Mouse (Mus musculus) liver, embryonic 11.5 days (tissue): Measurements from ENCODE around the gene Farp1. TPM values are rescaled to one million over a fixed set of nuclear protein-coding genes. Genes with fewer than 3 reads are reported as not detected.

Experiments
- ATAC-seq: fragments of 200-750 bp; cut with Nextera tagmentation; replicated peaks from 2 replicates; pipeline ENCODE4 v1.8.0; 2017; ENCODE audit warnings: moderate number of reproducible peaks, mild to moderate bottlenecking, moderate TSS enrichment, moderate library complexity; ENCODE audit not compliant: low FRiP score
- DNase-seq: peaks from one replicate; pipeline ENCODE4 v3.0.0-alpha.2; 2017; ENCODE audit warnings: low spot score
- H3K27ac ChIP-seq: fragments of 300-500 bp; sonication (generic); 2 replicates; pipeline ENCODE4 v1.5.1; 2014; ENCODE audit warnings: mild to moderate bottlenecking, low read depth, low read length, control low read depth
- H3K27me3 ChIP-seq: fragments of 300-500 bp; sonication (generic); replicated peaks from 2 replicates; pipeline ENCODE4 v1.6.1; 2014; ENCODE audit warnings: low read length, mixed read lengths; ENCODE audit not compliant: control insufficient read depth, insufficient read depth
- H3K36me3 ChIP-seq: fragments of 300-500 bp; sonication (generic); 2 replicates; pipeline ENCODE4 v1.6.1; 2014; ENCODE audit warnings: mild to moderate bottlenecking, low read length, moderate library complexity, mixed read lengths; ENCODE audit not compliant: control insufficient read depth, insufficient read depth
- H3K4me1 ChIP-seq: fragments of 300-500 bp; sonication (generic); replicated peaks from 2 replicates; pipeline ENCODE4 v1.6.1; 2014; ENCODE audit warnings: low read length, mixed read lengths; ENCODE audit not compliant: control insufficient read depth, insufficient read depth
- H3K4me2 ChIP-seq: fragments of 300-500 bp; sonication (generic); 2 replicates; pipeline ENCODE4 v1.6.1; 2014; ENCODE audit warnings: mild to moderate bottlenecking, control low read depth, moderate library complexity
- H3K4me3 ChIP-seq: fragments of 300-500 bp; sonication (generic); 2 replicates; pipeline ENCODE4 v1.5.1; 2014; ENCODE audit warnings: low read depth, low read length, control low read depth
- H3K9ac ChIP-seq: fragments of 300-500 bp; sonication (generic); 2 replicates; pipeline ENCODE4 v1.6.1; 2014; ENCODE audit warnings: low read depth, low read length, control low read depth
- H3K9me3 ChIP-seq: fragments of 300-500 bp; sonication (generic); 2 replicates; pipeline ENCODE4 v1.6.1; 2016; ENCODE audit warnings: low read length, inconsistent platforms, mixed read lengths; ENCODE audit not compliant: control insufficient read depth
- WGBS: fragments of 180-500 bp; shearing (Covaris S2); extraction: QIAGEN DNeasy Blood & Tissue Kit; methylation state at CpG from one replicate; pipeline ENCODE4 v1.1.7; 2014; 5-methylcytosine and 5-hydroxymethylcytosine counted together
- polyA plus RNA-seq: library from polyadenylated mRNA; unstranded; fragments of >200 nt; fragmentation: Nextera tagmentation; extraction: Ambion mirVana; gene quantifications from 2 replicates; pipeline ENCODE4 v1.2.1, GENCODE M21; 2014

Farp1 gene
- polyA plus RNA-seq = 14.9 and 17.6 TPM in 2 replicates

DNA sequence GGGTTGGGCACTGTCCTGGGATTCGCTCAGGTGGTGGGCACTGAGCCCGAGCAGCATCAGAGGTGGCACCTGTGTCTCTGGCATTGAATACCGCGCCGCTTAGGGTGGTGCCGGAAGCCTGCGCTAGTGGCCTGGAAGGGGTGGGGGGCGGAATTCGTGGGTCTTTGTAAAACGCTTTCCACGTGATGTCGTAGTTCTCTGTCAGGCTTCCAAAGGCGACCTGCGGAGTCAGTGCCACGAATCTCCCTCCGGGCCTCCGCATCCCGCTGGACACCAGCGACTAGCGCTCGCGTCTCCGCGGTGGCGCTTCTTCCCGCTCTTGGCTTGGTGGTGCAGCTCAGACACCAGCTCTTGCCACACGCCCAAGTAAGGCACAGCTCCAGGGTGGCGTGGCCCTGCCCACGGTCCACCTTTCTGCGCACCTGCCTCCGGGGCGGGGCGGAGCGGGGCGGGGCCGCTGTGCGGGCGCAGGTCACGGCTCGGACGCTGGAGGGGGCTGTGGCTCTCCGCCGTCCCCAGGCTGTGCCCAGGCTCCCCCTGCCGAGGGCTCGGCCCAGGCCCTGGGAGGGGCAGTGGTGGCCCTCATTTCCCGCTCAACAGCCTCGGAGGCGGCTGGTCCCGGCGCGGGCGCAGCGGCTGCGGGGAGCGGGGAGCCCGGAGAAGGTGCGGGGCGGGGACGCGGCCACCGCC is at the start of gene Farp1:
TSS of gene Farp1 (plus strand) at position 228 of the 690 bp plus-strand sequence.
- WGBS = 3% methylated on average over 54 of the region's 61 CpGs
- DNase-seq (peak; percentile 80), ATAC-seq (peak; percentile 86)
- peaks cover 43% of the 10 kb centered on the region for H3K27me3 ChIP-seq
- peak within 1 kb of the TSS; percentile 66 for H3K27ac ChIP-seq
- no peaks in the 10 kb centered on the region for H3K36me3 ChIP-seq
- peak within 1 kb of the TSS; percentile 85 for H3K4me2 ChIP-seq
- H3K9me3 ChIP-seq = no peaks in the 10 kb centered on the region
- H3K4me3 ChIP-seq = peak within 1 kb of the TSS; percentile 70
- peaks cover 6% of the 10 kb centered on the region for H3K4me1 ChIP-seq
- peak within 1 kb of the TSS; percentile 72 for H3K9ac ChIP-seq

DNA sequence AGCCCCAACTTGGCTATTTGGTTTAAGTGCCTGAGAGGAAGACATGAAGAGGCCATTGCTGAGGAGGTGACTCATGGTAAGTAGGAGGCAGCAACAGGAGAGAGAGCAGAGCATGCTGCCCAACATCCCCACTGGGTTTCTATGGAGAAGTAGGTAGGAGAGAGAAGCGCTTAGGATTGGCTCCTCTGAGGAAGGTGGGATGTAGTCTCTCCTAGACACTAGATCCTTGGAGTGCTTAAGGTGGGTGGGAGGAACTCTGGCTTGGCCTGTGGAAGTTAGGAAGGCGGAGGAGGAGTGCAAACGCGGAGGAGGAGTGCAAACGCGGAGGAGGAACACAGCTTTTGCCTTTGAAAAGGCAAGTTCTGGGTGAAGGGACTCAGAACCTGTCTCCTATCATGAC is 45.9 kb upstream of the Farp1 start:
- no peaks in the 10 kb centered on the region for H3K4me1 ChIP-seq
- no peaks in the 10 kb centered on the region for H3K9me3 ChIP-seq
- DNase-seq = no peak
- 53% methylated on average over 6 of the region's 6 CpGs for WGBS
- H3K4me3 ChIP-seq = no peak overlapping the region
- H3K4me2 ChIP-seq = no peak overlapping the region
- no peak overlapping the region for H3K27ac ChIP-seq
- no peaks in the 10 kb centered on the region for H3K27me3 ChIP-seq
- ATAC-seq = no peak
- no peak overlapping the region for H3K9ac ChIP-seq
- no peaks in the 10 kb centered on the region for H3K36me3 ChIP-seq

DNA sequence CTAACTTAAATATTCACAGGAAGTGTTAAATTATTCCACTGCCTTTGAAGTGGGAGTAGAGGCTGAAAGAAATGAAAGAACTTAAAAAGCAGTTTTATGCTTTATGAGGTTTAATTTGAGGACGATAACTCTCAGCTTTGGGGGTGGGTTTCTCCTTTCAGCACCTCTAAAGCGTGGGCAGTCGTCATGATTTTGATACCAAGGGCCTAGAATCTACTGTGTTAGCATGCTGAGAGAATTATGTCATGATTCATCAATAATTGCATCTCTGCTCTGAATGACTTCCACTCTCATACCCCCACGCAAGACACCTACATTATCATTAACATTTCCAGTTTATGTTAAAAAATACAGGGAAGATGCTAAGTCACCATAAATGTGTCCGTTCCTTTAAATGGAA is 37.3 kb upstream of the Farp1 start:
- H3K9me3 ChIP-seq = no peaks in the 10 kb centered on the region
- WGBS = 82% methylated on average over 5 of the region's 5 CpGs
- no peak for ATAC-seq

DNA sequence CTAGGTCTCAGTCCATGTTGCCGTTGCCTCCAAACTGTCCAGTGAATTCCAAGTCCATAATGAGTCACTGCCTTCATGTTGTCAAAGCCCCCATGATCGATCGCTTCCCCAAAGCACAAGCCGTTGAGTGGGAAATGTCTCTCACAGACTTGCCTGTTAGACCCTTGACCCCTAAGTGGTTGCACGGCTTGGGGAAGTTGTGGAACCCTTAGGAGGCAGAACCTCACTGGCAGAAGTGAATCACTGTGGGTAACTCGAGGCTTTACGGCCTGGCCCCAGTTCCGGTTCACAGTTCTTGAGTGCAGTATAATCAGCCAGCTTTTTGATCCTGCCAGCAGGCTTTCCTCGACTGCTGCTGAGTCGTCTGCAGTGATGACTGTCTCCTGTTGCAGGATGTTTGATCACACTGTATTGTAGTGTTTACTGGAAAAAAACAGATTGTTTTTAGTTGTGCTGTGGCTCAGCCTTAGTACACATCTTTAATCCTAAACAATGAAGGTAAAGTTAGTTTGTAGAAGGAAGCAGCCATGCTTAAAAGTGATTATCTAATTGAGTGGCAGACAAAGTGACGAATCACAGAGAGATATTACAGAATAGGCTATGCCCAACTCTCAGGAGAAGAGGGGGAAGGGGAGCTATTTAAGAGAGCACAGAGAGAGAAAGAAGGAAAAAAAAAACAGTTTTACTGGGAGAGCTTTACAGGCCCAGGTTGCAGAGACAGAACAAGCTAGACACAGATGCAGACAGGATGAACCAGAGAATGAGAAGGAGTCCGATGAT is 34.2 kb upstream of the Farp1 start:
- no peak overlapping the region for H3K4me3 ChIP-seq
- H3K36me3 ChIP-seq = no peaks in the 10 kb centered on the region
- no peak overlapping the region for H3K9ac ChIP-seq
- WGBS = 54% methylated on average over 12 of the region's 12 CpGs
- H3K9me3 ChIP-seq = no peaks in the 10 kb centered on the region
- ATAC-seq (no peak), DNase-seq (no peak)
- H3K27me3 ChIP-seq = no peaks in the 10 kb centered on the region
- no peak overlapping the region for H3K27ac ChIP-seq
- no peak overlapping the region for H3K4me2 ChIP-seq
- H3K4me1 ChIP-seq = no peaks in the 10 kb centered on the region

More for the DNA sequence above, 37.3 kb upstream of the Farp1 start:
- Histone ChIP-seq H3K4me3 (no peak overlapping the region), H3K4me1 (no peaks in the 10 kb centered on the region), H3K36me3 (no peaks in the 10 kb centered on the region), H3K27ac (no peak overlapping the region), H3K27me3 (no peaks in the 10 kb centered on the region), H3K4me2 (no peak overlapping the region), H3K9ac (no peak overlapping the region)
- no peak for DNase-seq

DNA sequence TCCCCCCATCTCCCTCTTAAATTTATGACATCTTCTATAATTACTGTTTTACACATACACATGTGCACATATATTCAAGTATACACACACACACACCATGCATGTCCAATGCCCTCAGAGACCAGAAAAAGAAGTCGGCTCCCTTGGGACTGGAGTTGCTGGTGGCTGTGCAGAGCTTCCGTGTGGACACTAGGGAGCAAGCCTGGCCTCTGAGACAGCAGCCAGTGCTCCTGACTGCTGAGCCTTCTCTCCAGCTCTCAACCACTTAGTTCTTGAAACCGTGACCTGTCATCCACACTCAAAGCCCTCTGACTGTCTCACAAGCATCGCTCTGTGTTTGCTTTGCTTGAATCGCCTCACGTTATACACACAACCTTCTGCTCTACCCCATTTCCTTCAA is 29.4 kb upstream of the Farp1 start:
- ATAC-seq = no peak
- Histone ChIP-seq H3K27ac (no peak overlapping the region), H3K9ac (no peak overlapping the region), H3K4me3 (no peak overlapping the region), H3K9me3 (no peaks in the 10 kb centered on the region), H3K4me1 (no peaks in the 10 kb centered on the region), H3K4me2 (no peak overlapping the region), H3K27me3 (no peaks in the 10 kb centered on the region), H3K36me3 (no peaks in the 10 kb centered on the region)
- 86% methylated on average over 6 of the region's 6 CpGs for WGBS
- no peak for DNase-seq

DNA sequence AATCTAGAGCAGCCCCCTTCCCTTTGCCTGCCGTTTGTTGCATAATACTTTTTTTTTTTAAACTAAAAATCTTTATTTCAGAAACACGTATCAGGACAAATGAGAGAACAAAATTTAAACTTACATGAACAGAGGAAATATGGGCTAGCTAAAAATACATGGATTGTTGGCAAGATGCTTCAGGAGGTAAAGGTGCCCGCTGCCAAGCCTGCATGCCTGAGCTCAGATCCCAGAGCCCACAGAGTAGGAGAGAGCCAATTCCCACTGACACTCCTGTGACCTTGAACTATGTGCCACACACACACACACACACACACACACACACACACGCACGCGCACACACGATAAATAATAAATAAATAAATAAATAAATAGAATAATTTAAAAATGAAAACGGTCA is 29.0 kb upstream of the Farp1 start:
- WGBS = 88% methylated on average over 8 of the region's 8 CpGs
- Histone ChIP-seq H3K27ac (no peak overlapping the region), H3K4me3 (no peak overlapping the region), H3K27me3 (no peaks in the 10 kb centered on the region), H3K4me1 (no peaks in the 10 kb centered on the region), H3K4me2 (no peak overlapping the region), H3K36me3 (no peaks in the 10 kb centered on the region), H3K9me3 (no peaks in the 10 kb centered on the region), H3K9ac (no peak overlapping the region)
- DNase-seq (no peak), ATAC-seq (no peak)

DNA sequence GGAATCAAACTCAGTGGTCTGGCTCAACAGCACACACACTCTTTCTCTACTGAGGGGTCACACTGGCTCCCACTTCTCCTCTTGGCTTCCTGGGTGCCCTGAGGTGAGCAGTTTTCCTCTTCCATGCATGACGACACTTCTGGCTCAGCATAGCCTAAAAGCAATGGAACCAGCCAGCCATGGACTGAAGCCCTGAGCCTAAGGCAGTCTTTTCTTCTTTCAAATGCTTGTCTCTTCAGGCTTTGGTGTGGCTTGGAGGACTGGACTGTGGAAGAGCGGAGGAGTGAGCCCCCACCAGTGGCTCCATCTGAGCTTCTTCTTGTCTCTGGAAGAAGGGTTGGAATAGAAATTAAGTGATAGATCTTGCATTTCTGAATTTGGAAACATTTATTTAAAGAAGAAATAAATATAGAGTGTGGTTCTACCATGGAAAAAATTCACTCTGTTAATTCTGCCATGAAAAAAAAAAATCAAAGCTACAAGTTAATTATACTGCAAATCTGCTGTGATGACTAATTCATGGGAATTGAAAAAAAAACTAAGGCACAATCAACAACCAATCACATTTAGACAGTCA is 19.8 kb upstream of the Farp1 start:
- WGBS = 90% methylated on average over 2 of the region's 2 CpGs
- no peak overlapping the region for H3K4me2 ChIP-seq
- no peak overlapping the region for H3K9ac ChIP-seq
- H3K9me3 ChIP-seq = no peaks in the 10 kb centered on the region
- no peaks in the 10 kb centered on the region for H3K4me1 ChIP-seq
- H3K27ac ChIP-seq = no peak overlapping the region
- no peaks in the 10 kb centered on the region for H3K36me3 ChIP-seq
- H3K27me3 ChIP-seq = no peaks in the 10 kb centered on the region
- no peak for DNase-seq
- H3K4me3 ChIP-seq = no peak overlapping the region
- no peak for ATAC-seq

DNA sequence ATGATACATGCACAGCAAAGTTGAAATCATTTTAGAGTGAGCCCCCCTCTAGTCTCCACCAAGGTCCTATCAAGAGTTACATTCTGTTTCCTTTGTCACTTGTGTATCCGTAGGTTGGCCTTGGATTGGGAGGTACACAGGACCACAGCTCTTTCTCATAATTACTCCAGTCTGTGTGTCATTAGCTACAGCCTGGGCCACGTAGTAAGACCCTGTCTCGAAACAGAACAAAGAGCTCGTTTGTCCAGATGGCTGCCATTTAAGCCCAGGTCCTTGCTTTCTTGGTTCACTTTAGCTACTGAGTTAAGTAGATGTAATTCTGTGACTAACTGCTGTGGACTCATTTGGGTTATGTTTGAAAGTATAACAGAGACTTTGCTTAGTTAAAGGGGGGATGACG is 12.6 kb upstream of the Farp1 start:
- H3K4me3 ChIP-seq = no peak overlapping the region
- no peak overlapping the region for H3K27ac ChIP-seq
- H3K27me3 ChIP-seq = no peaks in the 10 kb centered on the region
- DNase-seq = no peak
- H3K9ac ChIP-seq = no peak overlapping the region
- no peaks in the 10 kb centered on the region for H3K4me1 ChIP-seq
- 79% methylated on average over 5 of the region's 5 CpGs for WGBS
- no peak overlapping the region for H3K4me2 ChIP-seq
- H3K36me3 ChIP-seq = no peaks in the 10 kb centered on the region
- H3K9me3 ChIP-seq = no peaks in the 10 kb centered on the region
- ATAC-seq = no peak
